Comparison of ENCODE assay signal across 10 mouse cellular contexts in genomic region chr7:28180890-28181289, GRCm38 (mm10). TPM values are rescaled to one million over a fixed set of nuclear protein-coding genes. Genes with fewer than 3 reads are reported as not detected.
DNase-seq lines count a peak whose midpoint lies in the region; ATAC-seq and TF ChIP-seq lines count a peak whose summit lies in the region.
"Had no signal": no experiment of that assay in that cellular context is flagged by ENCODE, and none has a peak within 500 bp of the region (broad histone marks: within the 10 kb centered on the region; RNA-seq: fewer than 3 reads in every experiment).

No protein-coding gene starts in this region.

- H3K27ac ChIP-seq in lung, embryonic 14.5 days (ENCODE audit: low read depth) = peak overlapping the region; percentile 24; the same call in 1 of the 2 replicates
- H3K27ac ChIP-seq in limb, embryonic 13.5 days = no peak overlapping the region; the same call in 1 of the 2 replicates
- H3K27ac ChIP-seq in olfactory bulb, adult 2 months (ENCODE audit: insufficient read depth, low read depth, low read length) = no peak overlapping the region

- no peak overlapping the region; the same call in 1 of the 2 replicates for H3K9ac ChIP-seq in lung, embryonic 14.5 days
- H3K9ac ChIP-seq in limb, embryonic 13.5 days = peak overlapping the region; percentile 89

- peak overlapping the region; percentile 92 for H3K4me2 ChIP-seq in lung, embryonic 14.5 days
- H3K4me2 ChIP-seq in limb, embryonic 13.5 days (replicated peaks) = peak overlapping the region; percentile 78

- intact Hi-C loops in gastrocnemius, postnatal 36 days (cut with DNase I) = loop anchor here (2.0 kb wide), 1 partner anchor 14 kb away; no protein-coding TSS in a partner anchor

- ATAC-seq in lung, embryonic 14.5 days (ENCODE audit: insufficient read depth) = no peak
- peak; percentile 50 for ATAC-seq in erythroid progenitor cell, adult 5-6 weeks (replicated peaks; ENCODE audit: low FRiP score, poor library complexity, severe bottlenecking)
- ATAC-seq in limb, embryonic 13.5 days (ENCODE audit: low FRiP score, low read depth) = no peak

- TF ChIP-seq POLR2A in olfactory bulb, adult 2 months (IDR thresholded peaks at IDR 0.05; ENCODE audit: insufficient read depth, low read depth, low read length) = no peak

- H3K36me3 ChIP-seq in lung, embryonic 14.5 days (ENCODE audit: insufficient read depth) = peaks cover 78% of the 10 kb centered on the region
- H3K36me3 ChIP-seq in limb, embryonic 13.5 days = peaks cover 78% of the 10 kb centered on the region

- 75% methylated on average over 5 of the region's 5 CpGs for WGBS in lung, embryonic 14.5 days
- 83% methylated on average over 5 of the region's 5 CpGs for WGBS in limb, embryonic 13.5 days
- 40% methylated on average over 5 of the region's 5 CpGs for WGBS in olfactory bulb, adult 2 months

- H3K4me3 ChIP-seq in lung, embryonic 14.5 days (ENCODE audit: low read depth, low read length) = peak overlapping the region; percentile 98
- peak overlapping the region; percentile 98 for H3K4me3 ChIP-seq in limb, embryonic 13.5 days
- H3K4me3 ChIP-seq in olfactory bulb, adult 2 months (ENCODE audit: insufficient read depth, low read depth, low read length) = peak overlapping the region; percentile 15; the same call in 1 of the 2 replicates

- no peak for TF ChIP-seq CTCF in lung, embryonic 14.5 days (IDR thresholded peaks at IDR 0.05; ENCODE audit: low read depth)
- no peak for TF ChIP-seq CTCF in olfactory bulb, adult 2 months (IDR thresholded peaks at IDR 0.05; ENCODE audit: insufficient read depth, low read depth, low read length)

- no peaks in the 10 kb centered on the region for H3K27me3 ChIP-seq in lung, embryonic 14.5 days (ENCODE audit: insufficient read depth, low read length)
- H3K27me3 ChIP-seq in limb, embryonic 13.5 days = no peaks in the 10 kb centered on the region
- H3K27me3 ChIP-seq: Patski had no signal

- DNase-seq in lung, embryonic 14.5 days = no peak
- DNase-seq in lung, postnatal 4 days = no peak
- DNase-seq in thymus, postnatal 14 days = no peak
- no peak for DNase-seq in gastrocnemius, postnatal 36 days
- no peak for DNase-seq in adrenal gland, adult 8-10 months

- no peaks in the 10 kb centered on the region for H3K9me3 ChIP-seq in lung, embryonic 14.5 days (ENCODE audit: low read depth, low read length)
- H3K9me3 ChIP-seq in limb, embryonic 13.5 days = no peaks in the 10 kb centered on the region

- peaks cover 6% of the 10 kb centered on the region; the same call in 1 of the 2 replicates for H3K4me1 ChIP-seq in lung, embryonic 14.5 days (ENCODE audit: insufficient read depth)
- peaks cover 12% of the 10 kb centered on the region for H3K4me1 ChIP-seq in limb, embryonic 13.5 days
- H3K4me1 ChIP-seq in olfactory bulb, adult 2 months (ENCODE audit: control insufficient read depth, insufficient read depth, low read length) = peaks cover 13% of the 10 kb centered on the region

RNA-seq across cellular contexts. Expression of gene Dyrk1b, which starts 1.6 kb away (rescaled TPM):
- polyA plus RNA-seq in lung, embryonic 14.5 days (2014; fragmentation: Nextera tagmentation; extraction: Ambion mirVana) = 13.2 and 14.4 TPM in 2 replicates
- 7.5 and 10.1 TPM in 2 replicates for total RNA-seq in erythroid progenitor cell, adult 5-6 weeks (2015; ENCODE audit: low replicate concordance)
- 8.4 and 12.5 TPM in 2 replicates for total RNA-seq in erythroid progenitor cell, adult 5-6 weeks (2017; ENCODE audit: low replicate concordance)
- 15.0 and 16.0 TPM in 2 replicates for polyA plus RNA-seq in limb, embryonic 13.5 days (2015; fragmentation: Nextera tagmentation; extraction: Ambion mirVana)
- polyA plus RNA-seq in olfactory bulb, adult 2 months (2012; ENCODE audit: insufficient read depth, insufficient read length, low replicate concordance, missing spikeins) = not detected in 2 replicates
- 10 to 100 TPM; 82.4 to 90.6 TPM for total RNA-seq in gastrocnemius, postnatal 36 days (2021)
- 10 to 100 TPM; 29.4 to 35.8 (median 34.7) TPM for total RNA-seq in adrenal gland, adult 8-10 months (2022)

RNA-seq across cellular contexts. Expression of gene Fbl, which starts 11.4 kb away (rescaled TPM):
- 47.3 and 50.9 TPM in 2 replicates for polyA plus RNA-seq in lung, embryonic 14.5 days (2014; fragmentation: Nextera tagmentation; extraction: Ambion mirVana)
- total RNA-seq in erythroid progenitor cell, adult 5-6 weeks (2015; ENCODE audit: low replicate concordance) = 18.4 and 40.4 TPM in 2 replicates
- 15.7 and 17.5 TPM in 2 replicates for total RNA-seq in erythroid progenitor cell, adult 5-6 weeks (2017; ENCODE audit: low replicate concordance)
- 142 and 151 TPM in 2 replicates for polyA plus RNA-seq in limb, embryonic 13.5 days (2015; fragmentation: Nextera tagmentation; extraction: Ambion mirVana)
- polyA plus RNA-seq in olfactory bulb, adult 2 months (2012; ENCODE audit: insufficient read depth, insufficient read length, low replicate concordance, missing spikeins) = not detected in 2 replicates
- total RNA-seq in gastrocnemius, postnatal 36 days (2021) = 10 to 100 TPM; 18.8 to 22.9 TPM
- total RNA-seq in adrenal gland, adult 8-10 months (2022) = 100 to 1,000 TPM in 1 of 4 experiments, 10 to 100 TPM in 3; 80.8 to 102 (median 88.7) TPM

RNA-seq across cellular contexts. Expression of gene 9530053A07Rik, which starts 51.6 kb away (rescaled TPM):
- polyA plus RNA-seq in lung, embryonic 14.5 days (2014; fragmentation: Nextera tagmentation; extraction: Ambion mirVana) = not detected in 2 replicates
- total RNA-seq in erythroid progenitor cell, adult 5-6 weeks (2015; ENCODE audit: low replicate concordance) = not detected in 2 replicates
- total RNA-seq in erythroid progenitor cell, adult 5-6 weeks (2017; ENCODE audit: low replicate concordance) = not detected in 2 replicates
- 0.03 TPM in 1 of 2 replicates, not detected in the other for polyA plus RNA-seq in limb, embryonic 13.5 days (2015; fragmentation: Nextera tagmentation; extraction: Ambion mirVana)
- polyA plus RNA-seq in olfactory bulb, adult 2 months (2012; ENCODE audit: insufficient read depth, insufficient read length, low replicate concordance, missing spikeins) = not detected in 2 replicates
- not detected for total RNA-seq in gastrocnemius, postnatal 36 days (2021)
- not detected for total RNA-seq in adrenal gland, adult 8-10 months (2022)
- total RNA-seq: monocyte, adult 5-6 weeks had no signal

Comparison
In these comparisons a context has a peak if more than half of its experiments do, and no peak if none do; other contexts are left out.
1. H3K4me3 ChIP-seq: peak in every context shown above with its lines; median percentile 98 in lung, embryonic 14.5 days; 98 in limb, embryonic 13.5 days; 15 in olfactory bulb, adult 2 months.